Mouse (Mus musculus) stomach, postnatal 0 days (tissue): Measurements from ENCODE around the gene 1700125H20Rik. TPM values are rescaled to one million over a fixed set of nuclear protein-coding genes. Genes with fewer than 3 reads are reported as not detected.
A peak's percentile ranks its signal among the peaks of the same experiment; 100 is the strongest.

Experiments
- ATAC-seq: fragments of 200-750 bp; cut with Nextera tagmentation; 2 replicates; pipeline ENCODE4 v1.8.0; 2017; ENCODE audit not compliant: low FRiP score, low TSS enrichment
- DNase-seq: peaks from one replicate; pipeline ENCODE4 v3.0.0-alpha.2; 2016; ENCODE audit warnings: low spot score
- H3K27ac ChIP-seq: fragments of 300-500 bp; sonication (generic); replicated peaks from 2 replicates; pipeline ENCODE4 v1.5.1; 2014; ENCODE audit warnings: mild to moderate bottlenecking, control low read depth
- H3K27me3 ChIP-seq: fragments of 300-500 bp; sonication (generic); 2 replicates; pipeline ENCODE4 v1.6.1; 2014; ENCODE audit warnings: low read length; ENCODE audit not compliant: control insufficient read depth, insufficient read depth
- H3K36me3 ChIP-seq: fragments of 300-500 bp; sonication (generic); 2 replicates; pipeline ENCODE4 v1.6.1; 2014; ENCODE audit warnings: low read length, mixed read lengths; ENCODE audit not compliant: control insufficient read depth, insufficient read depth
- H3K4me1 ChIP-seq: fragments of 300-500 bp; sonication (generic); replicated peaks from 2 replicates; pipeline ENCODE4 v1.6.1; 2014; ENCODE audit warnings: antibody characterized with exemption; ENCODE audit not compliant: control insufficient read depth, insufficient read depth
- H3K4me2 ChIP-seq: fragments of 300-500 bp; sonication (generic); replicated peaks from 2 replicates; pipeline ENCODE4 v1.6.1; 2014; ENCODE audit warnings: low read depth, mild to moderate bottlenecking, control low read depth, moderate library complexity
- H3K4me3 ChIP-seq: fragments of 300-500 bp; sonication (generic); 2 replicates; pipeline ENCODE4 v1.5.1; 2014; ENCODE audit warnings: low read depth, low read length, control low read depth
- H3K9ac ChIP-seq: fragments of 300-500 bp; sonication (generic); 2 replicates; pipeline ENCODE4 v1.6.1; 2014; ENCODE audit warnings: mild to moderate bottlenecking, low read length, control low read depth, mixed read lengths
- H3K9me3 ChIP-seq: fragments of 300-500 bp; sonication (generic); 2 replicates; pipeline ENCODE4 v1.6.1; 2016; ENCODE audit warnings: low read length; ENCODE audit not compliant: control insufficient read depth
- CTCF ChIP-seq: IDR thresholded peaks from 2 replicates; pipeline ENCODE4 v1.5.1; 2016; ENCODE audit warnings: antibody characterized with exemption, low read depth, mild to moderate bottlenecking, moderate library complexity
- EP300 ChIP-seq: optimal IDR thresholded peaks from 2 replicates; pipeline ENCODE3; 2016; ENCODE audit warnings: antibody characterized with exemption
- WGBS: fragments of 180-500 bp; shearing (Covaris S2); extraction: QIAGEN DNeasy Blood & Tissue Kit; methylation state at CpG from one replicate; pipeline ENCODE4 v1.1.7; 2014; 5-methylcytosine and 5-hydroxymethylcytosine counted together
- polyA plus RNA-seq: library from polyadenylated mRNA; unstranded; fragments of >200 nt; fragmentation: Nextera tagmentation; extraction: Ambion mirVana; gene quantifications from 2 replicates; pipeline ENCODE4 v1.2.1, GENCODE M21; 2015

Gene 1700125H20Rik
- polyA plus RNA-seq, 1 experiment from 2014 or later, result not detected

- ATAC-seq (0 out of 2 replicates have a peak, but pooled peaks have one; percentile 61), DNase-seq (no peak)
- WGBS, result 90% methylated on average over 3 of the region's 3 CpGs
- no peaks in the 10 kb centered on the region for H3K27me3 ChIP-seq
- H3K4me1 ChIP-seq, result no peaks in the 10 kb centered on the region
- H3K27ac ChIP-seq, result no peak overlapping the region
- no peak for TF ChIP-seq EP300
- no peak for TF ChIP-seq CTCF
- no peak overlapping the region for H3K4me3 ChIP-seq
- peaks cover 18% of the 10 kb centered on the region for H3K36me3 ChIP-seq
- no peak overlapping the region for H3K9ac ChIP-seq
- H3K4me2 ChIP-seq, result no peak overlapping the region
- H3K9me3 ChIP-seq, result no peaks in the 10 kb centered on the region
These were observed 44.5 kb downstream of the 1700125H20Rik start for GRCm38 (mm10) chr11:85214679-85215078.

DNA sequence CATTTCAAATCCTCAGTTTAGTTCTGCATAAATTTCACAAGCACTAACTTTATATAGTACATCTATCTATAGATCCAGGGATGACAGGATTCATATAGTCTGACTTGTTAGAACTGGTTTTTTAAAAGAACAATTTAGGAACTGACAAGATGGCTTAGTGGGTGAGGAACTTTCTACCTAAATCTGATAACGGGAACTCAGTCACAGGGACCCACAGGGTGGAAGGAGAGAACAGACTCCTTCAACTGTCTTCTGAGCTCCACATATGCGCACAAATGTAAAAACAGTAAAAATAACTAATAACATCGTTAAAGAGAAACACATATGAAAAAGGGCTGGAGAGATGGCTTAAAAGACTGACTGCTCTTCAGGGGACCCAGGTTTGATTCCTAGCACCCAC, 48.8 kb downstream of the 1700125H20Rik start:
- no peak for ATAC-seq
- WGBS, result 82% methylated on average over 3 of the region's 3 CpGs

GRCm38 (mm10) chr11:85222561-85222960, 52.4 kb downstream of the 1700125H20Rik start:
- Histone ChIP-seq H3K36me3 (no peaks in the 10 kb centered on the region), H3K27ac (no peak overlapping the region), H3K9me3 (no peaks in the 10 kb centered on the region), H3K27me3 (no peaks in the 10 kb centered on the region), H3K9ac (no peak overlapping the region), H3K4me3 (no peak overlapping the region), H3K4me1 (no peaks in the 10 kb centered on the region), H3K4me2 (no peak overlapping the region)
- ATAC-seq (no peak), DNase-seq (no peak)
- TF ChIP-seq CTCF (no peak), EP300 (no peak)
- WGBS, result 96% methylated on average over 6 of the region's 6 CpGs

More for the DNA sequence above, 48.8 kb downstream of the 1700125H20Rik start:
- Histone ChIP-seq H3K27me3 (no peaks in the 10 kb centered on the region), H3K9me3 (no peaks in the 10 kb centered on the region), H3K9ac (no peak overlapping the region), H3K4me1 (no peaks in the 10 kb centered on the region), H3K4me2 (no peak overlapping the region), H3K4me3 (no peak overlapping the region), H3K27ac (no peak overlapping the region), H3K36me3 (peaks cover 9% of the 10 kb centered on the region)
- DNase-seq, result no peak
- TF ChIP-seq EP300 (no peak), CTCF (no peak)

DNA sequence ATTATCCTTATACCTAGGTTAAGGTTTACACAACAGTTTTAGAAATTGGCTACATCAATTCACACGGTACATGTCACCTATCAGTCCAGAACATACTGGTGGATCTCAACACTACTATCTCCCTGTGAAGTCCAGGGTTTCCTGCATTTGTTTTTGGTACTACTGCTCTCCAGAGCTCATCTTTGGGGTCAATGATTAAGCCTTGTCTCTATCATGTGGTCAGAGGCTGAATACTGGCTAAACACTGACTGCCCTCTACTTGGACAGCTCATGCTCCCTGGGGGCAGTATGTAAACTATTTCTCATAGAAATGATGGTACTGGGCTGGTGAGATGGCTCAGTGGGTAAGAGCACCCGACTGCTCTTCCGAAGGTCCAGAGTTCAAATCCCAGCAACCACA, 53.0 kb downstream of the 1700125H20Rik start:
- no peak overlapping the region for H3K9ac ChIP-seq
- no peak overlapping the region for H3K4me3 ChIP-seq
- ATAC-seq, result no peak
- H3K4me2 ChIP-seq, result no peak overlapping the region
- no peak overlapping the region for H3K27ac ChIP-seq
- no peak for TF ChIP-seq CTCF
- no peak for TF ChIP-seq EP300
- no peaks in the 10 kb centered on the region for H3K27me3 ChIP-seq
- no peak for DNase-seq
- no peaks in the 10 kb centered on the region for H3K9me3 ChIP-seq
- no peaks in the 10 kb centered on the region for H3K36me3 ChIP-seq
- 98% methylated on average over 3 of the region's 3 CpGs for WGBS
- no peaks in the 10 kb centered on the region for H3K4me1 ChIP-seq

Other genes with a start within 250 kb of the 1700125H20Rik start
- gene Car4, start 212.6 kb upstream of the 1700125H20Rik start, polyA plus RNA-seq, result 1.3 and 1.5 TPM in 2 replicates
- 3.0 and 3.4 TPM in 2 replicates for gene Usp32, start 30.2 kb upstream of the 1700125H20Rik start, polyA plus RNA-seq
- gene Appbp2, start 64.7 kb downstream of the 1700125H20Rik start, polyA plus RNA-seq, result 23.1 and 24.2 TPM in 2 replicates
- gene Ppm1d, start 140.8 kb downstream of the 1700125H20Rik start, polyA plus RNA-seq, result 11.0 and 12.4 TPM in 2 replicates
- gene Bcas3, start 182.8 kb downstream of the 1700125H20Rik start, polyA plus RNA-seq, result 16.5 and 20.4 TPM in 2 replicates